Mouse (Mus musculus) thymus, adult 2 months (tissue): ENCODE data around the gene Fam49a.

Source experiments
- CTCF ChIP-seq: fragments of 200-500 bp; IDR thresholded peaks from 2 replicates; pipeline ENCODE4 v1.5.1; 2012; ENCODE audit warnings: mild to moderate bottlenecking, control low read depth, low read length, moderate library complexity, borderline replicate concordance; ENCODE audit not compliant: control insufficient read depth, poor library complexity, insufficient read depth; ENCODE audit errors: extremely low read depth
- POLR2A ChIP-seq: fragments of 200-500 bp; IDR thresholded peaks from 2 replicates; pipeline ENCODE4 v1.6.1; 2012; ENCODE audit warnings: mild to moderate bottlenecking, low read length, control low read depth, moderate library complexity; ENCODE audit not compliant: control insufficient read depth, poor library complexity, insufficient read depth; ENCODE audit errors: extremely low read depth

GRCm38 (mm10) chr12:12334486-12334885 lies 72.5 kb downstream of the Fam49a start:
- TF ChIP-seq POLR2A, result no peak
- no peak for TF ChIP-seq CTCF
